Comparison of ENCODE assay signal across 8 mouse cellular contexts in the genomic region with DNA sequence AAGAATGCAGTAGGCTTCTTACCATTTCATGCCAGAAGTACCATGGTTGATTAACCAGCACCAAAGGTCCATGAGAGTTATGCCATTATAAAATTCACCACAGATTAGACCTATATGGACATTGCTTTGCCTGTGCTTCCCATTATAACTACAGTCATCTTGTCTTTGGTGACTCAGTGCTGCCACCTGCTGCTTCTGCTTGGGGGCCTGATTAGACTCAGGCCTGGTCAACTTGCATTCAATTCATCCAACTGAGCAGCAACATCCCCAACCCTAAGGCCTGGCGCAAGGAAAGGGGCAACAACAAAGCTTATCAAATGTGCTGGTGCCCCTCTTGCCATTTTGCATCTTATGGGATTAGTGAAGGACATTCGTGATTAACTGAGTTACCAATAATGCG. TPM values are rescaled to one million over a fixed set of nuclear protein-coding genes. Genes with fewer than 3 reads are reported as not detected.
DNase-seq lines count a peak whose midpoint lies in the region; ATAC-seq and TF ChIP-seq lines count a peak whose summit lies in the region.

No protein-coding gene starts in this region.

- H3K27me3 ChIP-seq in midbrain, embryonic 11.5 days (ENCODE audit: control insufficient read depth, insufficient read depth, low read length): no peaks in the 10 kb centered on the region
- no peaks in the 10 kb centered on the region for H3K27me3 ChIP-seq in midbrain, embryonic 13.5 days
- H3K27me3 ChIP-seq in intestine, postnatal 0 days (replicated peaks; ENCODE audit: control insufficient read depth, insufficient read depth, low read length): no peaks in the 10 kb centered on the region
- no peaks in the 10 kb centered on the region for H3K27me3 ChIP-seq in limb, embryonic 10.5 days (ENCODE audit: low read depth, poor library complexity, severe bottlenecking)

- no peak overlapping the region for H3K4me3 ChIP-seq in midbrain, embryonic 11.5 days (ENCODE audit: low read depth, low read length)
- no peak overlapping the region for H3K4me3 ChIP-seq in midbrain, embryonic 13.5 days (replicated peaks)
- no peak overlapping the region for H3K4me3 ChIP-seq in intestine, postnatal 0 days (ENCODE audit: low read depth, low read length)
- H3K4me3 ChIP-seq in limb, embryonic 10.5 days: no peak overlapping the region

- peak; percentile 94 for TF ChIP-seq CTCF in intestine, postnatal 0 days (IDR thresholded peaks at IDR 0.05; ENCODE audit: low read depth)

- H3K9me3 ChIP-seq in midbrain, embryonic 11.5 days (ENCODE audit: control insufficient read depth, low read length): no peaks in the 10 kb centered on the region
- no peaks in the 10 kb centered on the region for H3K9me3 ChIP-seq in midbrain, embryonic 13.5 days
- no peaks in the 10 kb centered on the region for H3K9me3 ChIP-seq in intestine, postnatal 0 days (ENCODE audit: control insufficient read depth)
- H3K9me3 ChIP-seq in limb, embryonic 10.5 days (replicated peaks): no peaks in the 10 kb centered on the region

- peak; percentile 91 for DNase-seq in midbrain, embryonic 11.5 days (ENCODE audit: low spot score, missing footprints)
- DNase-seq in brain, embryonic 18.5 days (ENCODE audit: low read depth, low spot score): peak; percentile 6
- peak; percentile 73 for DNase-seq in limb, embryonic 10.5 days (ENCODE audit: low spot score)
- peak; percentile 82 for DNase-seq in ovary, postnatal 36 days (ENCODE audit: low spot score)
- peak; percentile 60 to 85 for DNase-seq in urinary bladder, adult 18-20 months (ENCODE audit: low spot score in 2 of 2)

- H3K27ac ChIP-seq in midbrain, embryonic 11.5 days (ENCODE audit: low read depth, low read length): no peak overlapping the region
- no peak overlapping the region for H3K27ac ChIP-seq in midbrain, embryonic 13.5 days
- H3K27ac ChIP-seq in intestine, postnatal 0 days (ENCODE audit: low read depth, low read length): no peak overlapping the region
- H3K27ac ChIP-seq in limb, embryonic 10.5 days: no peak overlapping the region

- H3K36me3 ChIP-seq in midbrain, embryonic 11.5 days (ENCODE audit: control insufficient read depth, insufficient read depth, low read length): peaks cover under 1% of the 10 kb centered on the region
- H3K36me3 ChIP-seq in midbrain, embryonic 13.5 days: peaks cover 36% of the 10 kb centered on the region
- peaks cover 15% of the 10 kb centered on the region; the same call in 1 of the 2 replicates for H3K36me3 ChIP-seq in intestine, postnatal 0 days (ENCODE audit: control insufficient read depth, insufficient read depth)
- H3K36me3 ChIP-seq in limb, embryonic 10.5 days: peaks cover 38% of the 10 kb centered on the region

- ATAC-seq in midbrain, embryonic 11.5 days (ENCODE audit: low FRiP score): 0 out of 2 replicates have a peak, but pooled peaks have one; percentile 40
- ATAC-seq in midbrain, embryonic 13.5 days: no peak
- peak; percentile 73 for ATAC-seq in frontal cortex, adult (ENCODE audit: low TSS enrichment)
- 0 out of 2 replicates have a peak, but pooled peaks have one; percentile 34 for ATAC-seq in intestine, postnatal 0 days

- 94% methylated on average over 3 of the region's 3 CpGs for WGBS in midbrain, embryonic 11.5 days
- 81% methylated on average over 3 of the region's 3 CpGs for WGBS in midbrain, embryonic 13.5 days
- WGBS in intestine, postnatal 0 days: 91% methylated on average over 3 of the region's 3 CpGs
- 92% methylated on average over 3 of the region's 3 CpGs for WGBS in limb, embryonic 10.5 days

- no peaks in the 10 kb centered on the region for H3K4me1 ChIP-seq in midbrain, embryonic 11.5 days (ENCODE audit: control insufficient read depth, insufficient read depth, low read length)
- peaks cover 2% of the 10 kb centered on the region; the same call in 1 of the 2 replicates for H3K4me1 ChIP-seq in midbrain, embryonic 13.5 days (replicated peaks)
- peaks cover 6% of the 10 kb centered on the region; the same call in 1 of the 2 replicates for H3K4me1 ChIP-seq in intestine, postnatal 0 days (replicated peaks; ENCODE audit: control insufficient read depth, insufficient read depth, low read length)
- H3K4me1 ChIP-seq in limb, embryonic 10.5 days: no peaks in the 10 kb centered on the region

- H3K4me2 ChIP-seq in midbrain, embryonic 11.5 days: no peak overlapping the region
- H3K4me2 ChIP-seq in midbrain, embryonic 13.5 days (replicated peaks): no peak overlapping the region
- H3K4me2 ChIP-seq in intestine, postnatal 0 days (replicated peaks; ENCODE audit: low read depth): no peak overlapping the region

- H3K9ac ChIP-seq in midbrain, embryonic 11.5 days (ENCODE audit: low read length): no peak overlapping the region
- H3K9ac ChIP-seq in midbrain, embryonic 13.5 days (replicated peaks): no peak overlapping the region
- H3K9ac ChIP-seq in intestine, postnatal 0 days (ENCODE audit: low read depth, low read length): no peak overlapping the region

RNA-seq across cellular contexts. Expression of a gene that starts 19.3 kb away (rescaled TPM):
- polyA plus RNA-seq in midbrain, embryonic 11.5 days (2014; fragmentation: Nextera tagmentation; extraction: Ambion mirVana): 23.8 and 25.6 TPM in 2 replicates
- 28.8 and 29.2 TPM in 2 replicates for polyA plus RNA-seq in midbrain, embryonic 13.5 days (2015; fragmentation: Nextera tagmentation; extraction: Ambion mirVana)
- polyA plus RNA-seq in intestine, postnatal 0 days (2015; fragmentation: Nextera tagmentation; extraction: Ambion mirVana): 6.9 and 7.8 TPM in 2 replicates
- polyA plus RNA-seq in limb, embryonic 10.5 days (2016; fragmentation: Nextera tagmentation; extraction: Ambion mirVana): 21.6 and 21.7 TPM in 2 replicates

RNA-seq across cellular contexts. Expression of a gene that starts 28.3 kb away (rescaled TPM):
- not detected in 2 replicates for polyA plus RNA-seq in midbrain, embryonic 11.5 days (2014; fragmentation: Nextera tagmentation; extraction: Ambion mirVana)
- 1.6 and 2.2 TPM in 2 replicates for polyA plus RNA-seq in midbrain, embryonic 13.5 days (2015; fragmentation: Nextera tagmentation; extraction: Ambion mirVana)
- polyA plus RNA-seq in intestine, postnatal 0 days (2015; fragmentation: Nextera tagmentation; extraction: Ambion mirVana): 75.8 and 118 TPM in 2 replicates
- not detected in 2 replicates for polyA plus RNA-seq in limb, embryonic 10.5 days (2016; fragmentation: Nextera tagmentation; extraction: Ambion mirVana)

RNA-seq across cellular contexts. Expression of a gene that starts 32.3 kb away (rescaled TPM):
- 0.19 and 0.22 TPM in 2 replicates for polyA plus RNA-seq in midbrain, embryonic 11.5 days (2014; fragmentation: Nextera tagmentation; extraction: Ambion mirVana)
- 0.39 and 0.50 TPM in 2 replicates for polyA plus RNA-seq in midbrain, embryonic 13.5 days (2015; fragmentation: Nextera tagmentation; extraction: Ambion mirVana)
- 5.8 and 6.5 TPM in 2 replicates for polyA plus RNA-seq in intestine, postnatal 0 days (2015; fragmentation: Nextera tagmentation; extraction: Ambion mirVana)
- 0.11 and 0.25 TPM in 2 replicates for polyA plus RNA-seq in limb, embryonic 10.5 days (2016; fragmentation: Nextera tagmentation; extraction: Ambion mirVana)

Comparison
In these comparisons a context has a peak if more than half of its experiments do, and no peak if none do; other contexts are left out.
1. DNase-seq: peak in every context shown above with its lines; median percentile 91 in midbrain, embryonic 11.5 days; 82 in ovary, postnatal 36 days; 73 in limb, embryonic 10.5 days; 72 in urinary bladder, adult 18-20 months; 6 in brain, embryonic 18.5 days.
2. RNA of a gene that starts 28.3 kb away (polyA plus RNA-seq): 75.8 to 118 TPM in intestine, postnatal 0 days; 1.6 to 2.2 TPM in midbrain, embryonic 13.5 days, not detected in midbrain, embryonic 11.5 days and not detected in limb, embryonic 10.5 days; every median in the first group is over 10 times any median in the second.